Mouse (Mus musculus) left cerebral cortex, postnatal 36 days (tissue): ENCODE measurements around the gene Sult1e1. TPM values are rescaled to one million over a fixed set of nuclear protein-coding genes. Genes with fewer than 3 reads are reported as not detected.

Experiments
- DNase-seq, 2 experiments: peaks; one replicate each; pipeline ENCODE4 v3.0.0; 2021 to 2022; ENCODE audit warnings: low spot score in 2 of 2, mixed read lengths in 1 of 2
- intact Hi-C: fragments of 180-260 bp; cut with DNase I; formaldehyde crosslinking; loops from one replicate; pipeline ENCODE4 v1.15.1; 2025
- total RNA-seq, 2 experiments: library from RNA; stranded (reverse); gene quantifications; 2 replicates each; pipeline ENCODE4 v1.2.3; 2021

Sult1e1 gene
- total RNA-seq = not detected

- intact Hi-C loops = no loop called here
Measured at GRCm38 (mm10) chr5:87591494-87591893, at the start of gene Sult1e1. Gene Sult1e1, minus strand, starts transcription at chr5:87591594.

DNA sequence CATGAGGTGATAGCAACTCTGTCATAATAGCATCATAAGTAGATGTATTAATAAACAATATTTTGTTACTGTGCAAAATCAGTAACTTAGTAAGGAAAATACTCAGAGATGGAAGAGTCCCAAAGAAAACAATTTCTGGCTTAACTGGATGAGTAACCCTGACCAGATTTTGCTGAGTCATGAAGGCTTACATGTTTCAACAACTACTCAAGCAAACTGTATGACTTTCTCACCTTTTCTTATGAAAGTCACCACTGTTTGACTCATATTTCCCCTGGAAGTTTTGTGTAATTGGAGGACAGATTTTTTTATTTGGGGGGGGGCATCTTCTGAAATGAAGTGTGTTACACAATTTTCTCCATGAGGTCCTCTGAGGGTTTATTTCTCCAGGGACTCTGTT lies 31.3 kb upstream of the Sult1e1 start:
- intact Hi-C loops = no loop called here
- DNase-seq = no peak

More at GRCm38 (mm10) chr5:87591494-87591893, at the start of gene Sult1e1:
- no peak for DNase-seq

GRCm38 (mm10) chr5:87615128-87615390 lies 23.7 kb upstream of the Sult1e1 start:
- intact Hi-C loops = no loop called here

DNA sequence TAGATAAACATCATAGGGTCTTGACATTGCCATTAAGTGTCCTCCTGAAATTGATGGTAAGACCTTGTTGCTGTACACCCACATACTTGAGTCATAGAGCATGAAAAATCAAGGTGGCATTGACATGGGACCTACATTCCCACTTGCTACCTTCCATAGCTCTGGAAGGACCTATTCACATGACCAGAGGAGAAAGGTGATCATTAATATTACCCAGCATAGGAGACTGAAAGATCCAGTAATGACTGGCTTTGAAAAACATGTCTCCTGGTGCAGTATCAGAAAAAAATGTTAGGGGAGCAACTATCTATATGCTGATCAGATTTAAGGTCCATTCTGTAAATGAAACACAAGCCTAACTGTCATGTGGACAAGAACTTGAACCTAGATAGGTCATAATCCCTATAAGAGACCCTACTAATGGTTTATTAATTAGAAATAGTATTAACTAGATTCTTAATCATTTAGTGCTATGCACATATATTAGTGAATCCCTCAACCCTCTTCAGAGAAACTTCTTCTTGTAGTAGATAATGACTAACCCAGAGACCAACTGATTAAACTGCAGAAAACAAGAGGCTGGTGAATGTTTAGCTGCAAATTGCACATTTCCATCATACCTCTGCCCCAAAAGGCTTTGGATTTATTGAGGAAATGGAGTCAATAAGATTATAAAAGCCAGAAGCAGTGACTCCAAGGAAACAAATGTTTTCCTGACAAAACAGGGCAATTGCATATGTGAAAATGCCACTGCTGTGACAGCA lies 23.2 kb upstream of the Sult1e1 start:
- intact Hi-C loops = no loop called here
- DNase-seq = no peak

More at GRCm38 (mm10) chr5:87615128-87615390, 23.7 kb upstream of the Sult1e1 start:
- no peak for DNase-seq

DNA sequence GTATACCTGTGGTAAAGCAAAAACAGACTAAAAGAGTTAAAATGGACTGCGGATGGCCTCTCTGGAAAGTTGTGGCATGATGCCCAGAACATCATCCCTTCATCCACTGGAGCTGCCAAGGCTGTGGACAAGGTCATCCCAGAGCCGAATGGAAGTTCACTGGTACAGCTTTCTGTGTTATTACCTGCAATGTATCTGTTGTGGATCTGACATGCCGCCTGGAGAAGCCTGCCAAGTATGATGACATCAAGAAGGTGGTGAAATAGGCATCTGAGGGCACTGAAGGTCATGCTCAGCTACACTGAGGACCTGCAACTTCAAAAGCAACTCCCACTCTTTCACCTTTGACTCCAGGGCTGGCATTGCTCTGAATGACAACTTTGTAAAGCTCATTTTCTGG lies 9.6 kb upstream of the Sult1e1 start:
- intact Hi-C loops = no loop called here
- DNase-seq = no peak

DNA sequence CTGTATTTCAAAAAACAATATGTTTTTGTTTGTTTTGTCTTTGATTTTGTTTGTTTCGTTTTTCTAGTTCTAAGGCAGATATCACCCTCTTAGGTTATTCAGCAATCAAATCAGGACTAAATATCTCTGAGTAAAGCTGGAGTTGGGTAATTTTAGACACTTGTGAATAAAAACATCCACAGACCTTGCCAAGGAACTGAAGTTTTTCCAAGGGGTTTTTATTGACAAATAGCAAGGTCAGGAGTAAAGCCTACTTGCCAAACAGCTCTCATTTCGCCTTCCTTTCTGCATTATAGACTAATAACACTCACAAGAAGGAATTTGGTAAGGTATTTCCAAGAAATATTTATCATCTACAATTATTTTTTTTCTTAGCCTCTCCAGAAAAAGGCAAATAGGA lies 6.5 kb upstream of the Sult1e1 start:
- intact Hi-C loops = no loop called here
- DNase-seq = no peak

DNA sequence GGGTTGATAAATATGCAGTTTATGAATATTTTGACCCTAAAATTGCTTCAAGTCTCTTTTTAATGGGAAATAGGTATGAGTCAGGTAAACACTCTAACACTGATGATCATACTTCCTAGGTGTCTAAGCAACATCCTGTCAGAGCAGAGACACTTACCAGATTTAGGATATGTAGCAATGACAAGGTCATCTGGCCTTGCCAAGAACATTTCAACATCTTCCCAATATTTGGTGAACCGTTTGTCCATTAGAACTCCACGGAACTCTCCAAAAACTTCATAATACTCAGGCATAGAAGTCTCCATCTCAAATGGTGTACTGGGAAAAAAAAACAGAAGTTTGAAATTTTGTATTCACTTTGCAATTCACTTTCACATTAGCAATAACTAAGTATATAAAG lies 1.5 kb downstream of the Sult1e1 start:
- intact Hi-C loops = no loop called here

DNA sequence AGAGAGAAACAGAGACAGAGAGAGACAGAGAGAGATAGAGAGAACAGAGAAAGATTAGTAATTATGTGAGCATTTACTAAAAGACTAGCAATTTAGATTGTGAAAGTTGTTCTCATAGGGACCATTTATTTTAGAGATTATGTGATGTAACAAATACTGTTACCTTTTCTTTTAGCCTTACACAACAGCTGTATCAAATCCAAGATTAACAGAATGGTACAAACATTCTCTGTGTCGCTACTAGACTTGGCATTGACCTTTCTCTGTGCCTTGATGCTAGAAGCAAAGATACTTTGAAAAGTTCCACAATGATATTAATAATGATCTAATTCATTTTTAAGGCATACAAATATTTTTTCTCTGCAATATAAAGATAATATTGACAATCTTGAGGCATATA lies 11.0 kb downstream of the Sult1e1 start:
- no peak for DNase-seq
- intact Hi-C loops = no loop called here

More for the DNA sequence above, 1.5 kb downstream of the Sult1e1 start:
- no peak for DNase-seq

DNA sequence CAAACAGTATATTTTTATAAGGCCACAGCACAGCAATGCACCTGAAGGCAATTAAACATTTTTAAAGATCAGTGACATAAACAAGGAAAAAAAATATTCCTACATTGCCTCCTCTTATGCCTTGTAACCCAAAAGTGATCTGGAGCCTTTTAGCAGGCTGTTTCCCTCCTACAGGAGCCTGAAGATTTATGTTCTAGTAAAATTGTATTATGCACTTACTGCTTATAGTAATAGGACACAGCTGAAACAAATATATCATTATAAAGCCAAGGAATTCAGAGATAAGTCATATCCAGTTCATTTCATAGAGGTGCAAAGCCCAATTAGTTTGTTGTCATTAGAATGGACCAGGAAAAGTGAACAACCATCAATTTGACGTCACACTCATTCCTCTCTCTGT lies 17.2 kb downstream of the Sult1e1 start:
- intact Hi-C loops = no loop called here
- no peak for DNase-seq

- intact Hi-C loops = no loop called here
- DNase-seq = no peak
Measured at GRCm38 (mm10) chr5:87573490-87573889, 17.9 kb downstream of the Sult1e1 start.

DNA sequence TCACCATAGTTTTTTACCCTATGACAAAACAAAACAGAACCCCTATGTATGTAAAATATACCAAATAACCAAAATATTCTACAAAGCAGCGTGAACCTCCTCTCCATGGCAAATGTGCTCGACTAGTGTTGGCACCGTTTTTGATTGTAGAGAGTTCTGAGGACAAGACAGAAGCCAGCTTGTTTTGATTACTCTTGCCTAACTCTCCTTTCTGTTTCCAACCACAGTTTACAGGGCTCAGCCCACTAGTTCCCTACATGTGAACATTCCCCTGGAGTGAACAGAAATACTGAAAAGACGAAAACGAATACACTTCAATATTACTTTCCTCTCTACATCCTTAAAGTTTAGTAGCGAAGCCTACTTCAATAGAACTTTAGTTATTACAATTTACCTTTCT lies 18.6 kb downstream of the Sult1e1 start:
- no peak for DNase-seq
- intact Hi-C loops = no loop called here

DNA sequence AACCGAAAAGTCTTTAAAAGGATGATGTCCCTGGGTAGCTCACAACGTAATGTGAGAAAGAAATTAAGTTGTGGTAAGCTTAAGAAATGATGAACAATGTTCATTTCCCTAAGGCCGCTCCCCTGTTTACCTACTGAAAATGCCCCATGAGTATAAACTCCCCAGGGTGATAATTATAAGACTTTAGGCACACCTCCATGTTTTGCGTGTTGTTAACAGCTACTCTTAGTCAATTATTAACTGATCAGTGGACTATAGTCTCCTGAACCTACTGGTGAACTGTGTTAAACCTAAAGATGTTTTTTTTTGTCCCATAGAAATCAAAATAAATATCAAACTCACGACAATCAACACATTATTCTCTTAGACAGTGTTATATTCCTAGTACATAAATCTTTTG lies 22.5 kb downstream of the Sult1e1 start, which contains the start of gene Sult1d1:
Gene Sult1d1, minus strand, starts transcription at position 183 of the 400 bp plus-strand sequence.
- no peak for DNase-seq
- intact Hi-C loops = no loop called here

GRCm38 (mm10) chr5:87567306-87567705 lies 24.1 kb downstream of the Sult1e1 start:
- DNase-seq = no peak
- intact Hi-C loops = no loop called here

GRCm38 (mm10) chr5:87562966-87563365 lies 28.4 kb downstream of the Sult1e1 start:
- intact Hi-C loops = no loop called here
- DNase-seq = no peak

DNA sequence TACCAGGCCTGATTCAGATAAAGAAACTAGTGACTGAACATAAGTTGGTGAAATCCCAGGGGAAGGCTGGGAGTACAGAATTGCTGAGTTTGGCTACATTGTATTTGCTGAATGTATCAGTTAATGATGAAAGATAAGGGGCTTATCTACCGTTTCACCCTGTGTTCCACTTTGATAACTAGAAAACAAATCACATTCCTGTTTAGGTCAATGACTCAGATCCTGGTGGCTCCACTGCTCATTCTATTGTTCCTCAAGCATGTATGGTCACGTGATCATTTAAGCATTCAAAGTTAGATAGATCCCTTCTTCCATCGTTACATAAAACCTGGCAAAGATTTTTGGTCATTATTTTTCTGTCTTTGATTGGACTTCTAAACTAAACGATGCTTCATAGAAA lies 28.9 kb downstream of the Sult1e1 start:
- intact Hi-C loops = no loop called here
- no peak for DNase-seq

GRCm38 (mm10) chr5:87560145-87560544 lies 31.2 kb downstream of the Sult1e1 start:
- DNase-seq = no peak
- intact Hi-C loops = no loop called here

GRCm38 (mm10) chr5:87550935-87551334 lies 40.5 kb downstream of the Sult1e1 start:
- DNase-seq = no peak
- intact Hi-C loops = no loop called here

- DNase-seq = no peak
- intact Hi-C loops = no loop called here
Measured at GRCm38 (mm10) chr5:87538111-87538510, 53.3 kb downstream of the Sult1e1 start, which contains the start of gene Sult1b1. Gene Sult1b1, minus strand, starts transcription at chr5:87538195.

- no peak for DNase-seq
- intact Hi-C loops = no loop called here
Measured at GRCm38 (mm10) chr5:87535994-87536644, 55.3 kb downstream of the Sult1e1 start.

- intact Hi-C loops = no loop called here
Measured at GRCm38 (mm10) chr5:87532288-87532687, 59.1 kb downstream of the Sult1e1 start.

More at GRCm38 (mm10) chr5:87532288-87532687, 59.1 kb downstream of the Sult1e1 start:
- DNase-seq = no peak
